Mouse (Mus musculus): ENCODE measurements around the gene Gm8104. TPM values are rescaled to one million over a fixed set of nuclear protein-coding genes. Genes with fewer than 3 reads are reported as not detected.
"Not testable (repeated sequence)": the region's sequence is repeated elsewhere in the genome, so short reads cannot be mapped to it uniquely, and the experiment has no call there.

The Gm8104 gene
- not detected in 2 replicates for polyA plus RNA-seq (2016; fragmentation: Nextera tagmentation; extraction: Ambion mirVana)

DNA sequence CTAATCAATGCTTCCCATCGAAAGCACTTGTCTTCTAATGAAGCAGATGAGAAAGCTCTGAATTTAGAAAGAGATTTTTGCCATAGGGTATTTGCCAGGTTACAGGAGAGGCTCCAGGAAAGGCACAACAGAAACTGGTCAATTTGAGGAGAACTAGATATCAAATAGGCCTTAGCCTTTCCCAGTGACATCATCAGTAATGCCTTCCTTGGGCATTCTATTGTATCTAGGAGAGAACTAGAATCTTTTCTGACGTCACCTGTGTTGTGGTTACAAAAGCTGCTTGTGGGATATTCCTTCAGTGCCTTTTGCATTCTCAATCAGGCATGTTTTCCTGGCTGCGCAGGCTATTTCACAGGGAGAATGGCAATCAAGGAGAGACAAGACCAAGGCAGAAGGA, at the start of gene Gm8104:
Gene Gm8104 (plus strand): TSS at position 301 of the 400 bp plus-strand sequence.
- not testable (repeated sequence) for H3K9ac ChIP-seq; H3K27ac ChIP-seq; ATAC-seq (ENCODE audit: low FRiP score); H3K4me2 ChIP-seq; H3K9me3 ChIP-seq; H3K4me1 ChIP-seq; H3K4me3 ChIP-seq (replicated peaks); H3K27me3 ChIP-seq; H3K36me3 ChIP-seq (replicated peaks)
- WGBS = 81% methylated on average over 3 of the region's 3 CpGs

DNA sequence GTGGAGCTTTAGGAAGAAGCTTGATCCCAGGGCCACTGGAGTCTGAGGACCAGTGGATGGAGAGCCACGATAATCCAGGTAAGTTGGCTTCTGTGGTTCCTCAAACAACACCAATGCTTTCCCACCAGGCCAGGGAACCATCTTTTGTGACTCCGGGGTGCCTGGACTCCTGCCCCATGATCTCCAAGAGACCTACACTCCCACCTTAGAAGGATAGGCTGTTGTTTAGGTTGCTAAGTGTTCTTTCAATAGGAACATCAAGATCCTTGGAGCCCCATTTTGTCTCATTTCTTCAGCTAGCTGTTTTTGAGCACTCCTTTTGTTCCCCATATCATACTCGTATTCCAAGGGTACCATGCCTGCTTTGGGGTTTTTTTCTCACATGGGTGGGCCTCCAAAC, 42.3 kb upstream of the Gm8104 start:
- not testable (repeated sequence) for H3K27ac ChIP-seq; H3K4me1 ChIP-seq; H3K4me3 ChIP-seq (replicated peaks); H3K9me3 ChIP-seq; ATAC-seq (ENCODE audit: low FRiP score); H3K27me3 ChIP-seq; H3K36me3 ChIP-seq (replicated peaks); H3K9ac ChIP-seq; H3K4me2 ChIP-seq
- 78% methylated on average over 3 of the region's 3 CpGs for WGBS

DNA sequence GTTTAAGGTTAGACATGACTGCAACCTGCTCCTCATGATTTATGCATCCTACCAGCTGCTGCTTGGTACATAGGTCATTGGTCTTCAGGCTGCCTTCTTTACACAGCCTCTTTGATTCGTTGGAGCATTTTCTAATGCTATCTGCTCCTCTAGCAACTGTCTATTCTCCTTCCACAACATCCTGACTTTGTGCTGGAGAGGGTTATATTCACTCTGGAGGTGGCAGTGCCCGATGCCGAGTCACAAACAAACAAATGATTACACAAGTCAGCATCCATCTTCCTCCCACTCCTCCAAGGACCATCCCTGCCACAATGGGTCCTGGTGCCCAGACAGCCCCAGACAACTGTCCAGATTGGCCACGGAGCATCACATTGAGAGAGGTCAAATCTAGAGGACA, 40.2 kb upstream of the Gm8104 start:
- H3K27ac ChIP-seq; H3K36me3 ChIP-seq (replicated peaks); H3K9ac ChIP-seq; H3K4me3 ChIP-seq (replicated peaks); H3K9me3 ChIP-seq; H3K27me3 ChIP-seq; H3K4me2 ChIP-seq; H3K4me1 ChIP-seq; ATAC-seq (ENCODE audit: low FRiP score): not testable (repeated sequence)
- 73% methylated on average over 4 of the region's 4 CpGs for WGBS

DNA sequence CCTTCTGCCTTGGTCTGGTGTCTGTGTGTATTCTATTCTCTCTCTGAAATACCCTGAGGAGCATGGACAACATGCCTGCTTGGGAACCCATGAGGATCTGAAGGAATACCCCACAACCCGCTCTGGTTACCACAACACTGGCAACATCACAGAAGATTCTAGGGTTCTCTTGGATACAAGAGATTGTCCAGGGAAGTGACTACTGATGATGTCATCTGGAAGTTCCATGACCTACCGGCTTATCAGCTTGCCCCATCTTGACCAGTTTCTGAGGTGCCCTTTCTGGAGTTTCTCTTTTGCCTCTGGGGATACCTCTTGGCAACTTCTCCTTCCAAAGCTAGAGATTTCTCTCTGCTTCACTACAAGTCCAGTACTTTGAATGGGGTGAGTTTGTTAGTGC, 23.9 kb upstream of the Gm8104 start, which contains the start of gene Gm8094:
Gene Gm8094 (minus strand): TSS at position 101 of the 400 bp plus-strand sequence.
- not testable (repeated sequence) for H3K9me3 ChIP-seq; H3K36me3 ChIP-seq (replicated peaks); H3K4me2 ChIP-seq; H3K27ac ChIP-seq; ATAC-seq (ENCODE audit: low FRiP score); H3K27me3 ChIP-seq; H3K4me1 ChIP-seq; H3K9ac ChIP-seq; H3K4me3 ChIP-seq (replicated peaks)
- WGBS = 89% methylated on average over 2 of the region's 2 CpGs

DNA sequence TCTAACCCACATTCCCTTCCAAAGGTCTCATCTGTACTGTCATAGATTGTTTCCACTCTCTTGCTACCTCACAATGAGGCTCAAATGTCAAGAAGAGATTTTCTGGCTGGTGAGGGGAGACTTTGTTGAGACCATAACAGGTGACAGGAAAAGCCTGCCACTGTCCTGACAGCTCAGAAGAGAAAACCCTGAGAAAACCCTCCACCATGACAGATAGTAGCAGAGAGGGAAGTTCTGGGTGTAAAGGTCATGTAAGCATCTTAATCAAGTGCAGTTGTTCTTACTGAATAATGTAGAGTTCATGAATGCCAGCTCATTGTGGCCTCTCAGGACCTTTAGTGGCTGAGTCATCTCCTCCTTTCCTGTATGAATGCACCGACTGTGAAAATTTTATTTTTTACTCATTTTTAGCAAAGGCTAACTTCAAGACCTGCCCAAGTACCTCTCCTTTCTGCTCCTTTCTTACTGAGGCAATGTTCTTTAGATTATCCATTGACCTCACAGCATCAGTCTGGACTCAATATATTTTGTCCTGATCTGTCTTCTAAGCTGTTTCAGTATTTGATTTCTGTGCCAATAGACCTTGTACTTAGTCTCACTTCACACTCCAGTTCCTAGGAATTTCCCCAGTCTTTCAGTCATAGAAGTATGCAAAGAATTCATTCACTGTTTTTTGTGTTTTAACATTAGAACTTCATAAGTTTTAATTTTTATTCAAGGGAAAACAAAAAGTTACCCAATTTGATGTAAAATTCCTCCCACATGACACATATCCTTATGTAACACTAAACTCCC, 15.3 kb upstream of the Gm8104 start:
- 73% methylated on average over 1 of the region's 1 CpGs for WGBS
- H3K9me3 ChIP-seq; ATAC-seq (ENCODE audit: low FRiP score); H3K36me3 ChIP-seq (replicated peaks); H3K4me2 ChIP-seq; H3K27me3 ChIP-seq; H3K9ac ChIP-seq; H3K4me3 ChIP-seq (replicated peaks); H3K4me1 ChIP-seq; H3K27ac ChIP-seq: not testable (repeated sequence)

DNA sequence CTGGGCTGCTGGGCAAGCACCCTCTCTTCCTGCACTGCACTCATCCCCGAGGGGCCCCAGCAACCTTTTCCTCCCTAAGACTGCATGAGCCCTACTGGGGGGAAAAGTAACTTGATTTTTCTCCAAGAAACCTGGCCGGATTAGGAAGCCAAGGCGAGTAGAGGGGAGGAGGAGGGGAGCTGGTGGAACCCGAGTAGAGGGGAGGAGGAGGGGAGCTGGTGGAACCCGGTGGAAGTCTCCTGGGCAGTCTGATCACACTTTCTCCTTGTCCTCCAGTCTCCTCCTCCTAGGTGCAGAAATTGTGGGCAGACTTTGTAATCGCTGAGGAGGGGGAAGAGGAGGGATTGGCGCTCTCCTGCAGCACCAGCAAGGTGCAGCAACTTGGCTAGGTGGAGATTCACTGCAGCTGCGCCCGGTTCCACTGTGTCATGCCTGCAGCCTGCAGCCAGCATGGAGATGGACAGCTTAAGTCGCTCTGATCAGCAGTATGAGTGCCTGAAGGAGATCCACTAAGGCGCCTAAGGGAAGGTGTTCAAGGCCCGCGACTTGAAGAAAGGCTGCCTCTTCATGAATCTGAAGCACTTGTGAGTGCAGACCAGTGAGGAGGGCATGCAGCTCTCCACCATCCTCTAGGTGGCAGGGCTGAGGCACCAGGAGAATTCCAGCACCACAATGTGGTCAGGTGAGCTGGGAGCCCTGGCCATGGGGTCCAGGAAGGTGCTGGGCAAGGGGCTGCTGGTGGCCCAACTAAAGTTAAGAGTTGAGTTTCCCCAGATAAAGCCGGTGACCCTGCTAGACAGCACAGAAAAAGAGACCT, 11.1 kb upstream of the Gm8104 start:
- ATAC-seq (ENCODE audit: low FRiP score); H3K36me3 ChIP-seq (replicated peaks); H3K27me3 ChIP-seq; H3K4me2 ChIP-seq; H3K9ac ChIP-seq; H3K27ac ChIP-seq; H3K4me1 ChIP-seq; H3K4me3 ChIP-seq (replicated peaks); H3K9me3 ChIP-seq: not testable (repeated sequence)
- 17% methylated on average over 1 of the region's 14 CpGs for WGBS

DNA sequence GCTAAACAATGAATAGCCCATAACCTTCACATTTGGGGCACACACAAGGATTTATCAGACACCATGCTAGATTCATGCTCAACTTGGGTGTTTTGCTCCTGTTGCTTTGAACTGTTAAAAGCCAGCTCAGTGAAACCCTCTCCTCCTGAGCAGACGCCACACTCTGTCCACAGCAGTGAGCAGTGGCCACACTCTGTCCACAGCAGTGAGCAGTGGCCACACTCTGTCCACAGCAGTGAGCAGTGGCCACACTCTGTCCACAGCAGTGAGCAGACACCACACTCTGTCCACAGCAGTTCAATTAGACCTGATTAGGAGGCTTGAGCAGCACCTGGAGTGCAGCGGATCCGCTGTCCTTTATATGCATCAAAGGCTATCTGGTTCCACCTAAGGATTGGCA, 19.3 kb downstream of the Gm8104 start:
- H3K4me1 ChIP-seq; H3K27ac ChIP-seq; H3K4me2 ChIP-seq; H3K36me3 ChIP-seq (replicated peaks); H3K9ac ChIP-seq; H3K4me3 ChIP-seq (replicated peaks); H3K9me3 ChIP-seq; ATAC-seq (ENCODE audit: low FRiP score); H3K27me3 ChIP-seq: not testable (repeated sequence)
- 90% methylated on average over 3 of the region's 3 CpGs for WGBS

DNA sequence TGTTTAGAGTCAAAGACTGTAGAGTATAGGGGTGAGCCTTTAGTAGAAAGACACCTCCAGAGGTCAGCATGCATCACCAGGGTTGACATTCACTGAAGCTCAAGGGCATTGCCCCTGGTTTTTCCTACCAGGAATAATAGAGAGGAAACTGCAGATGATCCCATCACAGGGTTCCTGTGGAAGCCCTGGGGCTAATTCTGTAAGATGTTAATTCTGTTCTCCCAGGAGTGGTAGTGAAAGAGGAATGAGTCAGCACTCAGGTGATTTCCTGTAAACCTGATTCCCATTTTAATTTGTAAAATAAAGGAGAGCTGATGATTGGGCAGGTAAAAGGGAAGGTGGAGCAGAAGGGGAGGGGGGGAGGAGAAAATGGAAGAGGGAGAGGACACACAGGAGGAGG, 25.9 kb downstream of the Gm8104 start:
- ATAC-seq (ENCODE audit: low FRiP score) = not testable (repeated sequence)

More for the DNA sequence above, 25.9 kb downstream of the Gm8104 start:
- not testable (repeated sequence) for H3K27me3 ChIP-seq; H3K27ac ChIP-seq; H3K4me3 ChIP-seq (replicated peaks); H3K36me3 ChIP-seq (replicated peaks); H3K4me2 ChIP-seq; H3K9ac ChIP-seq; H3K4me1 ChIP-seq; H3K9me3 ChIP-seq

Other genes starting within 250 kb of the Gm8104 start
- not detected in 2 replicates for gene Gm21977, start 247.1 kb upstream of the Gm8104 start, polyA plus RNA-seq (2016; fragmentation: Nextera tagmentation; extraction: Ambion mirVana)
- gene Gm8082, start 107.0 kb upstream of the Gm8104 start, polyA plus RNA-seq (2016; fragmentation: Nextera tagmentation; extraction: Ambion mirVana) = not detected in 2 replicates
- gene Gm10376, start 85.0 kb upstream of the Gm8104 start, polyA plus RNA-seq (2016; fragmentation: Nextera tagmentation; extraction: Ambion mirVana) = not detected in 2 replicates
- gene Gm8094, start 24.0 kb upstream of the Gm8104 start, polyA plus RNA-seq (2016; fragmentation: Nextera tagmentation; extraction: Ambion mirVana) = not detected in 2 replicates
- gene Gm7233, start 79.3 kb downstream of the Gm8104 start, polyA plus RNA-seq (2016; fragmentation: Nextera tagmentation; extraction: Ambion mirVana) = not detected in 2 replicates
- not detected in 2 replicates for gene Gm8122, start 134.7 kb downstream of the Gm8104 start, polyA plus RNA-seq (2016; fragmentation: Nextera tagmentation; extraction: Ambion mirVana)
- not detected in 2 replicates for gene Gm8126, start 158.0 kb downstream of the Gm8104 start, polyA plus RNA-seq (2016; fragmentation: Nextera tagmentation; extraction: Ambion mirVana)
- 0.14 TPM in 1 of 2 replicates, not detected in the other for gene Gm9732, start 174.4 kb downstream of the Gm8104 start, polyA plus RNA-seq (2016; fragmentation: Nextera tagmentation; extraction: Ambion mirVana)
- gene Gm8127, start 193.2 kb downstream of the Gm8104 start, polyA plus RNA-seq (2016; fragmentation: Nextera tagmentation; extraction: Ambion mirVana) = not detected in 2 replicates
- gene 1700001F09Rik, start 247.2 kb downstream of the Gm8104 start, polyA plus RNA-seq (2016; fragmentation: Nextera tagmentation; extraction: Ambion mirVana) = not detected in 2 replicates

Measured in forebrain, embryonic 12.5 days (tissue).